Mouse (Mus musculus): ENCODE results near the gene Vps8.

Gene Vps8

DNA sequence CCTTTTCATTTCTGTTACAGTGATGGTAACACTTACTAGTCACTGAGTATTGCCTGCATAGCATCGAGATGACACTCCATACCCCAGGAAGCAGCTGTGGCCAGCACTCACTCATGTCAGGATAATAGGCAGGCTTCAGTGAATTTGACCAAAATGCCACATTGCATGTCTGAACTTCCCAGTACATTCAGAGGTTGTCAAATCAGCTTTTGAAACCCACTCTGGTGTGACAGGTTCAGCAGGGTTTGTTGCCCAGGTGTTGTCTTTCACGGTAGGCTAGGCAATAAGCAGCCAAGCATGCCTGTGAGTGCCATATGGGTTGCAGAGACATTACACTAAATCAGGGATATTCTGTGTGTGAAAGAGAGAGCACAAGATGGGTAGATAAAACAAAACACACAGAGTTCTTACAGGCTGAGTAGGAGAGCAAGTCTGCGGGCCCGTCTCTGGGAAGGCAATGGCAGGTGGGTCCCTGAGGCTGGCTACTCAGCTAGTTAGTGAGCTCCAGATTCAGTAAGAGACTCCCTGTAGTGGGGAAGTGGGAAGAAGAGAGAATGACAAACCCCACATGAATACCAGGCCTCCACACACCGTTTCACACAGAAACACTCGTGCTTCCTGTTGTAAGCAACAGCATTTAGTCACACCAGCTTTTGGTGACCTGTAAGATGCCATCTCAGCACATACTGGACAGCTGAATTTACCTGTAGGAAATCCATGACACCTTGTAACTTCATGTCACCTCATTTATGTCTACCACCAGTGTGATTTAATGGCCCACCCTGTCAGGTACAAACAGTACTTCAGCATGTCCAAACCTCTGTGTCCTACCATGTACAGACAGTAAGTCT, 203.1 kb downstream of the Vps8 start:
- in situ Hi-C loops (cut with MboI, MseI), result no loop called here

DNA sequence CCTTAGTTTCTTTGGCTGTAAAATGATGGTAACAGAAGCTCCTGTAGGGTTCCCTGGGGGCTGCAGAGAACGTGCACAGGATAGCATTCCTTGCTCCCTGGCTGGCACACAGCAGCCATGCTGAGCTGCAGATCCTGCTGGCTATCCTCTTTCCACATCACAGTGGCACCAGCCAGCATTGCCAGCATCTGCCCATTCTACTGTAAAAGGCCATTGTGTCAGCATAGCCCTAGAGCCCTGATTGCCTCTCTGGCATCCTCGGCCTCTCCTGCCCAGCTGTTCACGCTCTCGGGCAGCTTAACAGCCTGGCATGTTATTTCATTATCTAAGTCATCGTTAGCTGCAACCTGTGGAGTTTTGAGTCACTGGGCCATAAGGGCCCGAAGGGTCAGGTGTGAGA, 204.3 kb downstream of the Vps8 start:
- in situ Hi-C loops (cut with MboI, MseI), result no loop called here

- in situ Hi-C loops (cut with MboI, MseI), result no loop called here
These were observed 205.2 kb downstream of the Vps8 start for GRCm38 (mm10) chr16:21628061-21628591.

GRCm38 (mm10) chr16:21630614-21631013, 207.7 kb downstream of the Vps8 start:
- in situ Hi-C loops (cut with MboI, MseI), result no loop called here

GRCm38 (mm10) chr16:21631815-21632222, 208.9 kb downstream of the Vps8 start:
- in situ Hi-C loops (cut with MboI, MseI), result no loop called here

GRCm38 (mm10) chr16:21634460-21634859, 211.5 kb downstream of the Vps8 start:
- in situ Hi-C loops (cut with MboI, MseI), result no loop called here

DNA sequence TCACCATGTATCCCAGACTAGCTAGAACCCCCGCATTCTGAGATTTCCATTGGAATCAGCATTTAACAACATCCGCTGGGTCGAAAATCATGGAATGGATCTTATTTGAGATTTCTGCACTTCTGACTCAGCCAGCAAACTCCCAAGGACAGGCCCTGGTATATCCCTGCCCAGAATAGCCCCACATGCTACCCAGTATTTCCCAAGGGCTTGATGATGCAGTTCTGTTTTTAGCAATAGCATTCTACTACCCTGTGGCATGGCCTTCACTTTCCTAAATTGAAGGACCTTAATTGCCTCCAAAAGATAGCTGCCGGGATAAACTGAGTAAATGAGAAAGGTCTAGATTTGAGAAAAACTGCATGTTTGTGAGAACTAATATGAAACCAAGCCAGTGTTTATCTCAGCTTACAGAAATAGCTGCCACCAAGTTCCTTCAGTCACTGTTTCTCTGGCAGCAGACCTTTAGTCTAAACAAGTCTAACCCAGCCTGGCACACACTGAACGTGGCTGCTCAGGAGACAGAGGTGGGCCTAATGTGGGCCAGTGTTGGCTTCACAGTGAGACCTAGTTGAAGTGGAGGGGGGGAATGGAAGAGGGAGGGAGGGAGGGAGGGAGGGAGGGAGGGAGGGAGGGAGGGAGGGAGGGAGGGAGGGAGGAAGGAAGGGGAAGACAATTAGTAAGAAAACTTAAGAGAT, 213.4 kb downstream of the Vps8 start:
- in situ Hi-C loops (cut with MboI, MseI), result no loop called here

GRCm38 (mm10) chr16:21637201-21637819, 214.4 kb downstream of the Vps8 start:
- in situ Hi-C loops (cut with MboI, MseI), result no loop called here

DNA sequence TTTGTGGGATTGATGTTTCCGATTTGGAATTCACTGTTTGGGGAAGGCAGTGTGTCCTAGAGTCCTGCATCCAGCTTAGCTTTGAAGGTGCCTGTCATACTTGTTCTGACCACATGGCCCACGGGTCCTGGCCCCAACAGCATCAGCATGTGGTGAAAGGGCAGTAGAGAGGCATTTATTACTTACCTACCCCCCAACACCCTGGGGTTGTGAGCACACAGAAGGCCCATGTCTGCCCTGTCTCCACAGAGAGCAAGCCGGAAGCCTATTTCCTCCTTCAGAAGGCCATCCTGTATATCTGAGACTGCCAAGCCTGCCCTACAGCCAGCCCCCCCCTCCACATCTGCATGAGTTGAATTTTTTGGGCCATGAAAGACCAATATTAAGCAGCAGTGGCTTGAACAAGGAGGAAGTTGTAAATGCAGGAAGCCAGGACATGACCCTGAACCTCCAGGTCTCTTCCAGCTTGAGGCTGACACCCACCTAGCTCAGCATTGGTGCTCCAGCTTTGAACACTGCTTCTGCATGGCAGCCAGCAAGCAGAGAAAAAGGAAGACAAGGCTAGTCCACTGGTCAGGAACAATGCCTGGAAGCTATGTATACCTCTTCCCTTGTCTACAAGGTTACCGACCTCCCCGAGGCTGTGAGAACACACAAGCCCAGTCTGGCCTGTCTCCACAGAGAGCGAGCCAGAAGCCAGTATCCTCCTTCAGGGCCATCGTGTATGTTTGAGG, 218.0 kb downstream of the Vps8 start:
- in situ Hi-C loops (cut with MboI, MseI), result no loop called here

DNA sequence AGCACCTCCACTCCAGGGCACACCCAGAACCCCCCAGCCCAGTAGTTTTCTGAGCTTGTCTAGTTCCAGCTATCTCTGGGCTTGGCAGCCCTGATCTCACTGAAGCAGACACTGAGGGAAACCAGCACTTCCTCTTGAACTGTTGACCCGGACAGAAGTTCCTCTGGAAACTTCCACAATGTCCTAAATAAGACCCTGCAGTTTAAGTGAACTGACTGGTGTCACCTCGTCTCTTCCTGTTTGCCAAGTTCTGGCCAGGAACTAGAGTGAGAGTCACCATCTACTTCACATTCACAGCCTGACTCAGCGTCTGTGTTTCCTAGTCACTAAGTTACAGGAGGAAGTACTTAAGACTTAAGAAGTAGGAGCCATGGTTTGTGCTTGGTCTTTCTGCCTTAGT, 219.0 kb downstream of the Vps8 start:
- in situ Hi-C loops (cut with MboI, MseI), result no loop called here

DNA sequence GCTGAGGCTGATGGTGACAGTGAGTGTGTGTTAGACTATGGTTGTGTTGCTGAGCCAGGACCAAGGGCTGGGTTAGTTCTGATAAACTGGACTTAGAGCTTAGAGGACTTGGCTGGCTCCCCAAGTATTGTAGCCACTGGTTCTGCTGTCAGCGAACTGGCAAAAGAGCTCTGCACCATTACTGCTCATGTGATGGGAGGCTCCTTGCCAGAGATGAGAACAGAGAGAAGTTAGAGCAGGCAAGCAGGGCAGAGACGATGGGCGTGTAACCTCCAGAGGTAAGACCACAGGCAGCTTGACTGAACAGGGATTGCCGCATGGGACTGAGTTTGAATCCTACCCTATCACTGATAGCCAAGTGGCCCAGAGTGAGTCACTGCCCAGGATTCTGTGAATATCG, 220.0 kb downstream of the Vps8 start:
- in situ Hi-C loops (cut with MboI, MseI), result no loop called here

DNA sequence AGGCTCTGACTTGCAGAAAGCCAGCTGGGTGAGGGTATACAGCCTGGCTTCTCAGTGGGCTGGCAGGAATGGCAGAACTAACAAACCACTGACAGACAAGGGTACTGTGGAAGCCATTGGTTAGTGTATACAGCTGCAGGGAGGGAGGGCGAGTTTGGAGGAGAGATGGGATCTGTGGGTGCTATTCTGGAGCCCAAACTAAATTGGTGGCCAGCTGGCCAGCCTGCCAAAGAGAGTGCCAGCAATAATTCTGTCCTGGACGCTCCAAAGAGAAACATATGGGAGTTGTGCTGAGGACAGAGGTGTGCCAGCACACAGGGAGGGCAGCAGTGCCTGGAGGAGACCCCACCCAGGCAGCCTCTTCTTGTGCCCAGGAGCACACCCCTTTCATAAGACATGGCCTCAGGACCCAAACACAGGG, 220.7 kb downstream of the Vps8 start:
- in situ Hi-C loops (cut with MboI, MseI), result no loop called here

- in situ Hi-C loops (cut with MboI, MseI), result no loop called here
These were observed 221.2 kb downstream of the Vps8 start for GRCm38 (mm10) chr16:21644066-21644561.

GRCm38 (mm10) chr16:21644574-21644973, 221.7 kb downstream of the Vps8 start:
- in situ Hi-C loops (cut with MboI, MseI), result no loop called here

GRCm38 (mm10) chr16:21645915-21646314, 223.0 kb downstream of the Vps8 start:
- in situ Hi-C loops (cut with MboI, MseI), result no loop called here

- in situ Hi-C loops (cut with MboI, MseI), result no loop called here
These were observed 223.6 kb downstream of the Vps8 start for GRCm38 (mm10) chr16:21646496-21646895.

DNA sequence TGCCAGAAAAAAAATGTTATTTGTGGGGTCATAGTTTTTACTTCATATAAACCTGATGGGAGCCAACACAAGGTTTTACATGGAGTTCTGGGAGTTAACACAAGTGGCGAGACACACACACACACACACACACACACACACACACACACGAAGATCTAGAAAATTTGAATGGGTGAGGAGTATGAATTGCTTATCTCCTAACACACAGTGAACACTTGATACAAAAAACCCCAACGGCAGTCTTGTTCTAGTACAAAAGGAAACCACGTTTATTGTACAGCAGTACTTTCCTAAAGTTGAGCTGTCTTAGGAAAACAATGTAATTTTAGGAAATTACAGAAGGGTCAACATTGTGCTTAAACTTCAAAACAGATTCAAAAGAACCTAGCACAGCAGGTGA, 225.9 kb downstream of the Vps8 start:
- in situ Hi-C loops (cut with MboI, MseI), result no loop called here

GRCm38 (mm10) chr16:21650289-21650688, 227.4 kb downstream of the Vps8 start:
- in situ Hi-C loops (cut with MboI, MseI), result no loop called here

- in situ Hi-C loops (cut with MboI, MseI), result no loop called here
These were observed 228.2 kb downstream of the Vps8 start for GRCm38 (mm10) chr16:21651161-21651560.

DNA sequence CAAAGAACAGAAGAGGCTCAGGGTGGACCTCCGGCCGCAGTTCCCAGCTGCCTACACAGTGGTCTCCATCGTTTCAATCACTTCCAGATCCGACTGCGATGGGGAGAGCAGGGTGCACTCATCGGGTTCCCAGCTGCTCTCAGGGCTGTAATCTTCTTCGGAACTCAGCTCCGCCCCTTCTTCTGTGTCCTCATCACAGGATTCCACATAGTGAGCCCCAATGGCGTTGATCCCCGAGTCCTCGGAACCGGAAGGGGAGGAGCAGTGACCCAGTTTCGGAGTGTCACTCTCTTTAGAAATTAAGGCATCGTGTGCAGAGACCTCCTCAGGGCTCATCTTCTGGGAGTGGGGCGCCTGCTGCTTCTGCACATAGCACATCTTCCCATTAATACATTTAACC, 230.2 kb downstream of the Vps8 start:
- in situ Hi-C loops (cut with MboI, MseI), result no loop called here

GRCm38 (mm10) chr16:21654384-21654783, 231.5 kb downstream of the Vps8 start:
- in situ Hi-C loops (cut with MboI, MseI), result no loop called here
